Mouse (Mus musculus) heart, postnatal 0 days (tissue): ENCODE measurements at regions not wholly inside any gene's neighbourhood (a gene's known extent, or its start where the extent isn't known, plus 50 kb on each side); places are given as distances from the start of the nearest gene placed in this dataset.

Experiments
- ATAC-seq: fragments of 200-750 bp; cut with Nextera tagmentation; 2 replicates; pipeline ENCODE4 v1.8.0; 2017; ENCODE audit warnings: low read depth, moderate number of reproducible peaks, moderate library complexity; ENCODE audit not compliant: insufficient read depth
- DNase-seq: peaks from one replicate; pipeline ENCODE4 v3.0.0-alpha.2; 2016; ENCODE audit warnings: low spot score
- H3K27ac ChIP-seq: fragments of 300-500 bp; sonication (generic); 2 replicates; pipeline ENCODE4 v1.5.1; 2014; ENCODE audit warnings: low read depth, mild to moderate bottlenecking
- H3K27me3 ChIP-seq: fragments of 300-500 bp; sonication (generic); 2 replicates; pipeline ENCODE4 v1.6.1; 2014; ENCODE audit warnings: low read length, mixed read lengths; ENCODE audit not compliant: control insufficient read depth, insufficient read depth
- H3K36me3 ChIP-seq: fragments of 300-500 bp; sonication (generic); replicated peaks from 2 replicates; pipeline ENCODE4 v1.6.1; 2014; ENCODE audit warnings: low read length, mixed read lengths; ENCODE audit not compliant: control insufficient read depth, insufficient read depth
- H3K4me1 ChIP-seq: fragments of 300-500 bp; sonication (generic); 2 replicates; pipeline ENCODE4 v1.6.1; 2014; ENCODE audit warnings: antibody characterized with exemption; ENCODE audit not compliant: control insufficient read depth, insufficient read depth
- H3K4me2 ChIP-seq: fragments of 300-500 bp; sonication (generic); 2 replicates; pipeline ENCODE4 v1.6.1; 2014; ENCODE audit warnings: low read depth, mild to moderate bottlenecking, low read length, moderate library complexity
- H3K4me3 ChIP-seq: fragments of 300-500 bp; sonication (generic); 2 replicates; pipeline ENCODE4 v1.5.1; 2014; ENCODE audit warnings: low read depth, low read length
- H3K9ac ChIP-seq: fragments of 300-500 bp; sonication (generic); replicated peaks from 2 replicates; pipeline ENCODE4 v1.6.1; 2014; ENCODE audit warnings: low read depth, low read length, mixed read lengths
- H3K9me3 ChIP-seq: fragments of 300-500 bp; sonication (generic); replicated peaks from 2 replicates; pipeline ENCODE4 v1.6.1; 2016; ENCODE audit warnings: low read length; ENCODE audit not compliant: control insufficient read depth
- CTCF ChIP-seq: IDR thresholded peaks from 2 replicates; pipeline ENCODE4 v1.5.1; 2016; ENCODE audit warnings: antibody characterized with exemption, control low read depth, low read depth
- EP300 ChIP-seq: IDR thresholded peaks from 2 replicates; pipeline ENCODE4 v1.6.1; 2016; ENCODE audit warnings: antibody characterized with exemption, low read depth
- WGBS: fragments of 180-500 bp; shearing (Covaris S2); extraction: QIAGEN DNeasy Blood & Tissue Kit; methylation state at CpG from one replicate; pipeline ENCODE4 v1.1.7; 2014; 5-methylcytosine and 5-hydroxymethylcytosine counted together

GRCm38 (mm10) chr16:78697514-78698209 is 121.2 kb upstream of the D16Ertd472e start:
- Histone ChIP-seq H3K27me3 (no peaks in the 10 kb centered on the region), H3K9ac (no peak overlapping the region), H3K4me3 (no peak overlapping the region), H3K4me2 (no peak overlapping the region), H3K9me3 (no peaks in the 10 kb centered on the region), H3K27ac (no peak overlapping the region), H3K4me1 (no peaks in the 10 kb centered on the region), H3K36me3 (no peaks in the 10 kb centered on the region)
- ATAC-seq (no peak), DNase-seq (no peak)
- 56% methylated on average over 3 of the region's 3 CpGs for WGBS
- TF ChIP-seq EP300: no peak

DNA sequence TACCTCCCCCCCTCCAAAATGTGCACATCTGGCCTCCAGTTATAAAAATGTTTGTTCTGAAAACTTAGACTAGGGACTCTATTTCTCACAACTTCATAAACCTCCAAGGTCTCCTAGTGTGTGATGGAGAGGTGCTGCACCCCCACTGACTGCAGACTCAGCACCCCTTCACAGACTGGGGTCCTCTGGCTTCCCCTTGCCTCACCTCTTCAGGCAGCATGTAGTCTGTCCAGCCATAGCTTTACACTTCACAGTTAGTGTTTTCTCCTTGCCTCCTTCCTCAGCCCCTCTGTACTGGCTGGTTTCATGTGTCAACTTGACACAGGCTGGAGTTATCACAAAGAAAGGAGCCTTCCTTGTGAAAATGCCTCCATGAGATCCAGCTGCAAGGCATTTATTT is 111.7 kb upstream of the D16Ertd472e start:
- Histone ChIP-seq H3K9ac (no peak overlapping the region), H3K36me3 (no peaks in the 10 kb centered on the region), H3K4me2 (no peak overlapping the region), H3K27me3 (no peaks in the 10 kb centered on the region), H3K9me3 (no peaks in the 10 kb centered on the region), H3K27ac (no peak overlapping the region), H3K4me3 (no peak overlapping the region), H3K4me1 (no peaks in the 10 kb centered on the region)
- ATAC-seq (no peak), DNase-seq (no peak)
- TF ChIP-seq CTCF (no peak), EP300 (no peak)

DNA sequence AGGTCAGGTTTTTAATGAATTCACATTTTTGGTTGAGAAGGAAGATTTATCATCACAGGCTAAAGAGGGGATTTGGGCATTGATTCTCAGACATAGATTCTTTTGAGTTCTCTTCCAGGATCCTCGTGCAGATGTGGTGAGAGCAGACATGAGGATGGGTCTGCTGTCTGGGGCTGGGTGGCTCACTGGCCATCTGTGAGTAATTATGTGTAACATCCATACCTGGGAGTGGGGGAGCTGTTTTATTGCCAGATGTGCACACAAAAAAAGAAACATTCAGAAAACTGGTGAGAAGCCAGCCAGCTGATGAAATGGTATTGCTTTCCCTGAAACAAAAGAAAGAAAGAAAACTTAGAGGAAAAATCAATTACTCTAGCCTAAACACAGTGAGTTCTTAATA is 108.7 kb upstream of the D16Ertd472e start:
- no peak for ATAC-seq
- TF ChIP-seq EP300: no peak
- no peak for TF ChIP-seq CTCF
- WGBS: 41% methylated on average over 1 of the region's 1 CpGs

GRCm38 (mm10) chr16:78684031-78684430 is 107.5 kb upstream of the D16Ertd472e start:
- Histone ChIP-seq H3K27me3 (no peaks in the 10 kb centered on the region), H3K9me3 (no peaks in the 10 kb centered on the region), H3K9ac (no peak overlapping the region), H3K36me3 (no peaks in the 10 kb centered on the region), H3K4me3 (no peak overlapping the region), H3K27ac (no peak overlapping the region), H3K4me1 (no peaks in the 10 kb centered on the region), H3K4me2 (no peak overlapping the region)
- no peak for TF ChIP-seq EP300
- TF ChIP-seq CTCF: no peak
- ATAC-seq (no peak), DNase-seq (no peak)
- WGBS: 72% methylated on average over 8 of the region's 8 CpGs

More for the DNA sequence above, 108.7 kb upstream of the D16Ertd472e start:
- DNase-seq: no peak
- Histone ChIP-seq H3K4me2 (no peak overlapping the region), H3K9me3 (no peaks in the 10 kb centered on the region), H3K4me3 (no peak overlapping the region), H3K9ac (no peak overlapping the region), H3K4me1 (no peaks in the 10 kb centered on the region), H3K36me3 (no peaks in the 10 kb centered on the region), H3K27ac (no peak overlapping the region), H3K27me3 (no peaks in the 10 kb centered on the region)

DNA sequence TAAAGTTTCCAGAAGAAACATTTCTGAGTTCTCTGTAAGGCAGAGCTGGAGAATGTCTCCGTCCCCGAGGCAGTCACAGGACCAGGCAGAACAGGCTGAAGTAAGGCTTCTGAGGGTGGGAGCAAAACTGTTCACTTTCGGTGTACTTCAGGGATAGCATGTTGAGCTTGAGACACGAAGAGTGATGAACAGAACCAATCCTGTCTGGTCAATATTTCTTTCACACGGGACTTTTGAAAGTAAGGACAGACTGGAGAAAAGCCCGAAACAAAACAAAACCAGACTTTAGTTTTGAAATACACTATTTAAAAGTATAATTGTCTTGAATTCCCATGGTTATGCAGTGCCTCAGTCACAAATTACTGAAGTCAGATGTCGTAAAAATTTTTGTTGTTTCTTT is 84.6 kb upstream of the D16Ertd472e start:
- H3K27ac ChIP-seq: no peak overlapping the region
- no peak overlapping the region for H3K4me3 ChIP-seq
- ATAC-seq (no peak), DNase-seq (no peak)
- H3K36me3 ChIP-seq: no peaks in the 10 kb centered on the region
- no peak overlapping the region for H3K4me2 ChIP-seq
- WGBS: 81% methylated on average over 7 of the region's 7 CpGs
- H3K4me1 ChIP-seq: no peaks in the 10 kb centered on the region
- H3K9ac ChIP-seq: no peak overlapping the region
- no peaks in the 10 kb centered on the region for H3K27me3 ChIP-seq
- no peaks in the 10 kb centered on the region for H3K9me3 ChIP-seq
- no peak for TF ChIP-seq CTCF
- no peak for TF ChIP-seq EP300

GRCm38 (mm10) chr16:78644710-78645109 is 68.2 kb upstream of the D16Ertd472e start:
- no peak overlapping the region for H3K9ac ChIP-seq
- no peak overlapping the region for H3K4me2 ChIP-seq
- TF ChIP-seq EP300 (no peak), CTCF (peak; percentile 43)
- no peaks in the 10 kb centered on the region for H3K36me3 ChIP-seq
- no peaks in the 10 kb centered on the region for H3K4me1 ChIP-seq
- H3K27me3 ChIP-seq: no peaks in the 10 kb centered on the region
- H3K27ac ChIP-seq: no peak overlapping the region
- ATAC-seq (no peak), DNase-seq (no peak)
- 10% methylated on average over 1 of the region's 1 CpGs for WGBS
- no peak overlapping the region for H3K4me3 ChIP-seq
- no peaks in the 10 kb centered on the region for H3K9me3 ChIP-seq
